ENCODE assay signal across 9 mouse cellular contexts in the genomic region with DNA sequence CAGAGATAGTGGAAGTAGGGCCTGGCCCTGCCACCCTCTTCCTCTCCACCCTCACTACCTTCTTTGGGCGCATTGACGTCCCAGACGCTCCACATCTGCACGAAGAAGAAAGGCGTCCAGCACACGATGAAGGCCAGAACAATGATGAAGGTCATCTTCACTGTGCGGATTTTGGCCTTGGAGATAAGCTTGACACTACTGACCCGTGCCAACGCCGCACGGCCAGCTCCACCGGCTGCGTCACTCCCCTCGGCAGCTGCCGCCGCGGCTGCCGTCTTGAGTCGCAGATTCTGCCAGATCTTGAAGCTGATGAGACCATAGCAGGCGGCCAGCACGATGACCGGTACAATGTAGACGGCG. TPM values are rescaled to one million over a fixed set of nuclear protein-coding genes. Genes with fewer than 3 reads are reported as not detected.
DNase-seq lines count a peak whose midpoint lies in the region; ATAC-seq and TF ChIP-seq lines count a peak whose summit lies in the region.
"Had no signal": no experiment of that assay in that cellular context is flagged by ENCODE, and none has a peak within 500 bp of the region (broad histone marks: within the 10 kb centered on the region; RNA-seq: fewer than 3 reads in every experiment).

No protein-coding gene starts in this region.

- no peak for ATAC-seq in heart, embryonic 12.5 days (ENCODE audit: insufficient number of reproducible peaks, low FRiP score)
- ATAC-seq in forebrain, embryonic 15.5 days (replicated peaks) = 0 out of 2 replicates have a peak, but pooled peaks have one; percentile 14

- no peak overlapping the region for H3K27ac ChIP-seq in heart, embryonic 12.5 days (ENCODE audit: poor library complexity, severe bottlenecking)
- no peak overlapping the region for H3K27ac ChIP-seq in ES-Bruce4 (ENCODE audit: insufficient read depth, low read length)
- H3K27ac ChIP-seq in forebrain, embryonic 15.5 days (replicated peaks) = no peak overlapping the region
- H3K27ac ChIP-seq in midbrain, embryonic 10.5 days (replicated peaks) = no peak overlapping the region

- 30% methylated on average over 24 of the region's 24 CpGs for WGBS in heart, embryonic 12.5 days
- WGBS in forebrain, embryonic 15.5 days = 30% methylated on average over 24 of the region's 24 CpGs
- 38% methylated on average over 24 of the region's 24 CpGs for WGBS in midbrain, embryonic 10.5 days

- H3K27me3 ChIP-seq in heart, embryonic 12.5 days (replicated peaks) = peaks cover 83% of the 10 kb centered on the region
- H3K27me3 ChIP-seq in ES-Bruce4 (ENCODE audit: control insufficient read depth, insufficient read depth, low read length, poor library complexity, severe bottlenecking) = peaks cover 3% of the 10 kb centered on the region; the same call in 1 of the 2 replicates
- H3K27me3 ChIP-seq in forebrain, embryonic 15.5 days = peaks cover 29% of the 10 kb centered on the region
- H3K27me3 ChIP-seq in midbrain, embryonic 10.5 days (ENCODE audit: low read depth, poor library complexity, severe bottlenecking) = peaks cover 91% of the 10 kb centered on the region

- H3K9ac ChIP-seq in heart, embryonic 12.5 days = peak overlapping the region; percentile 49; the same call in 1 of the 2 replicates
- no peak overlapping the region for H3K9ac ChIP-seq in ES-Bruce4 (ENCODE audit: low read depth, poor library complexity, severe bottlenecking)
- peak overlapping the region; percentile 6 for H3K9ac ChIP-seq in forebrain, embryonic 15.5 days (replicated peaks)

- DNase-seq in heart, postnatal 25 days (ENCODE audit: low spot score) = no peak
- peak; percentile 40 for DNase-seq in midbrain, embryonic 10.5 days (ENCODE audit: low spot score)
- DNase-seq in Muller cell, postnatal 12 days (ENCODE audit: inconsistent ontology term) = no peak
- no peak for DNase-seq in cerebellum, postnatal 36 days
- no peak for DNase-seq in left cerebral cortex, adult 9 months (ENCODE audit: low spot score in 2 of 2)
- DNase-seq: kidney, adult 11 months had no signal

- H3K4me3 ChIP-seq in heart, embryonic 12.5 days = peak overlapping the region; percentile 46
- H3K4me3 ChIP-seq in ES-Bruce4 (ENCODE audit: low read depth, low read length) = peak overlapping the region; percentile 34
- peak overlapping the region; percentile 39 for H3K4me3 ChIP-seq in forebrain, embryonic 15.5 days
- H3K4me3 ChIP-seq in midbrain, embryonic 10.5 days = peak overlapping the region; percentile 48

- intact Hi-C loops in heart, postnatal 25 days (cut with DNase I) = no loop called here

- no peaks in the 10 kb centered on the region for H3K9me3 ChIP-seq in heart, embryonic 12.5 days (replicated peaks)
- no peaks in the 10 kb centered on the region for H3K9me3 ChIP-seq in ES-Bruce4 (replicated peaks; ENCODE audit: control insufficient read depth, insufficient read depth, low read length, poor library complexity, severe bottlenecking)
- H3K9me3 ChIP-seq in forebrain, embryonic 15.5 days = no peaks in the 10 kb centered on the region
- H3K9me3 ChIP-seq in midbrain, embryonic 10.5 days (replicated peaks) = no peaks in the 10 kb centered on the region

- TF ChIP-seq CTCF in ES-Bruce4 (IDR thresholded peaks at IDR 0.05; ENCODE audit: low read depth, low read length) = no peak

- peak overlapping the region; percentile 79 for H3K4me2 ChIP-seq in heart, embryonic 12.5 days
- peak overlapping the region; percentile 58 for H3K4me2 ChIP-seq in forebrain, embryonic 15.5 days (replicated peaks)

- H3K4me1 ChIP-seq in heart, embryonic 12.5 days (replicated peaks) = peaks cover 21% of the 10 kb centered on the region
- H3K4me1 ChIP-seq in ES-Bruce4 (ENCODE audit: control insufficient read depth, insufficient read depth, low read length) = no peaks in the 10 kb centered on the region
- H3K4me1 ChIP-seq in forebrain, embryonic 15.5 days = peaks cover 22% of the 10 kb centered on the region
- H3K4me1 ChIP-seq in midbrain, embryonic 10.5 days = peaks cover 24% of the 10 kb centered on the region

- H3K36me3 ChIP-seq in heart, embryonic 12.5 days = no peaks in the 10 kb centered on the region
- H3K36me3 ChIP-seq in ES-Bruce4 (ENCODE audit: control insufficient read depth, insufficient read depth, low read length, poor library complexity, severe bottlenecking) = no peaks in the 10 kb centered on the region
- no peaks in the 10 kb centered on the region for H3K36me3 ChIP-seq in forebrain, embryonic 15.5 days
- H3K36me3 ChIP-seq in midbrain, embryonic 10.5 days = no peaks in the 10 kb centered on the region

- no peak for TF ChIP-seq POLR2A in ES-Bruce4 (IDR thresholded peaks at IDR 0.05; ENCODE audit: insufficient read depth, low read length)

- TF ChIP-seq EP300 in ES-Bruce4 (IDR thresholded peaks at IDR 0.05; ENCODE audit: insufficient read depth, low read depth, low read length) = no peak

RNA-seq across cellular contexts. Expression of a gene that starts 0.9 kb away (rescaled TPM):
- polyA plus RNA-seq in heart, embryonic 12.5 days (2016; fragmentation: Nextera tagmentation; extraction: Ambion mirVana) = 0.10 TPM in 2 replicates
- total RNA-seq in heart, postnatal 25 days (2021) = under 1 TPM; 0.31 to 0.48 TPM
- 0.16 TPM in 1 of 2 replicates, not detected in the other for polyA plus RNA-seq in ES-Bruce4 (2011; ENCODE audit: insufficient read depth, insufficient read length, low read depth, missing spikeins)
- polyA plus RNA-seq in forebrain, embryonic 15.5 days (2015; fragmentation: Nextera tagmentation; extraction: Ambion mirVana) = 0.55 and 0.62 TPM in 2 replicates
- 0.11 and 0.20 TPM in 2 replicates for polyA plus RNA-seq in midbrain, embryonic 10.5 days (2016; fragmentation: Nextera tagmentation; extraction: Ambion mirVana)

RNA-seq across cellular contexts. Expression of a gene that starts 29.5 kb away (rescaled TPM):
- 61.3 and 63.8 TPM in 2 replicates for polyA plus RNA-seq in heart, embryonic 12.5 days (2016; fragmentation: Nextera tagmentation; extraction: Ambion mirVana)
- 100 to 1,000 TPM; 115 to 120 TPM for total RNA-seq in heart, postnatal 25 days (2021)
- not detected in 2 replicates for polyA plus RNA-seq in ES-Bruce4 (2011; ENCODE audit: insufficient read depth, insufficient read length, low read depth, missing spikeins)
- not detected in 2 replicates for polyA plus RNA-seq in forebrain, embryonic 15.5 days (2015; fragmentation: Nextera tagmentation; extraction: Ambion mirVana)
- not detected in 2 replicates for polyA plus RNA-seq in midbrain, embryonic 10.5 days (2016; fragmentation: Nextera tagmentation; extraction: Ambion mirVana)

Comparison
In these comparisons a context has a peak if more than half of its experiments do, and no peak if none do; other contexts are left out.
1. RNA of a gene that starts 29.5 kb away (polyA plus RNA-seq): 61.3 to 63.8 TPM in heart, embryonic 12.5 days; not detected in forebrain, embryonic 15.5 days, not detected in midbrain, embryonic 10.5 days and not detected in ES-Bruce4; every median in the first group is over 10 times any median in the second.
2. Peak in every context shown above with its lines, with median percentiles within 50 percentile points of each other: H3K4me3 ChIP-seq.